Comparison of ENCODE assay signal across 9 mouse cellular contexts in genomic region chr2:122916772-122917171, GRCm38 (mm10).
DNase-seq lines count a peak whose midpoint lies in the region; ATAC-seq lines count a peak whose summit lies in the region.
"Had no signal": no experiment of that assay in that cellular context is flagged by ENCODE, and none has a peak within 500 bp of the region (broad histone marks: within the 10 kb centered on the region; RNA-seq: fewer than 3 reads in every experiment).

No protein-coding gene starts in this region.

- no peaks in the 10 kb centered on the region for H3K4me1 ChIP-seq in heart, embryonic 10.5 days

- H3K4me3 ChIP-seq in heart, embryonic 10.5 days, result no peak overlapping the region

- no peak overlapping the region for H3K27ac ChIP-seq in heart, embryonic 10.5 days

- no peaks in the 10 kb centered on the region for H3K9me3 ChIP-seq in heart, embryonic 10.5 days

- no peaks in the 10 kb centered on the region for H3K36me3 ChIP-seq in heart, embryonic 10.5 days

- no peaks in the 10 kb centered on the region for H3K27me3 ChIP-seq in heart, embryonic 10.5 days (ENCODE audit: insufficient read depth, poor library complexity, severe bottlenecking)

- DNase-seq in heart, postnatal 4 days, result peak; percentile 13
- DNase-seq in heart, embryonic 10.5 days (ENCODE audit: low spot score), result no peak
- peak; percentile 29 for DNase-seq in thymus, postnatal 14 days
- no peak for DNase-seq in thymus, postnatal 10 days (ENCODE audit: low spot score in 2 of 2)
- DNase-seq in left cerebral cortex, postnatal 14 days (ENCODE audit: low spot score in 2 of 2), result peak; percentile 37 to 40
- no peak for DNase-seq in gastrocnemius, postnatal 25 days
- no peak for DNase-seq in gastrocnemius, postnatal 14 days
- DNase-seq: cerebellum, postnatal 36 days had no signal

- intact Hi-C loops in left cerebral cortex, postnatal 14 days (cut with DNase I), result no loop called here
- intact Hi-C loops in gastrocnemius, postnatal 14 days (cut with DNase I; ENCODE audit: low total_unique reads), result no loop called here

- 76% methylated on average over 1 of the region's 1 CpGs for WGBS in heart, embryonic 10.5 days

- ATAC-seq in monocyte, adult 5-6 weeks (replicated peaks; ENCODE audit: insufficient number of reproducible peaks, low FRiP score, low TSS enrichment, poor library complexity, severe bottlenecking), result no peak

Comparison
In these comparisons a context has a peak if more than half of its experiments do, and no peak if none do; other contexts are left out.
1. DNase-seq: peak in heart, postnatal 4 days (single experiment), thymus, postnatal 14 days (single experiment) and left cerebral cortex, postnatal 14 days (2 of 2); none in heart, embryonic 10.5 days (single experiment), thymus, postnatal 10 days (0 of 2), gastrocnemius, postnatal 25 days (single experiment) and gastrocnemius, postnatal 14 days (single experiment).